Mouse (Mus musculus): Measurements from ENCODE around the gene Kcng4. TPM values are rescaled to one million over a fixed set of nuclear protein-coding genes. Genes with fewer than 3 reads are reported as not detected.
A peak's percentile ranks its signal among the peaks of the same experiment; 100 is the strongest.

Kcng4 gene
- polyA plus RNA-seq, 1 experiment from 2014 or later = 0.47 TPM

- no peak overlapping the region for H3K4me2 ChIP-seq (replicated peaks)
- H3K9me3 ChIP-seq = no peaks in the 10 kb centered on the region
- H3K4me3 ChIP-seq (replicated peaks) = no peak overlapping the region
- H3K4me1 ChIP-seq (replicated peaks) = peaks cover 5% of the 10 kb centered on the region
- 0 out of 2 replicates have a peak, but pooled peaks cover 8% of the 10 kb centered on the region for H3K27me3 ChIP-seq
- H3K9ac ChIP-seq (replicated peaks) = no peak overlapping the region
- no peak for ATAC-seq
- H3K27ac ChIP-seq = no peak overlapping the region
- H3K36me3 ChIP-seq = no peaks in the 10 kb centered on the region
- 87% methylated on average over 1 of the region's 1 CpGs for WGBS
Measured at GRCm38 (mm10) chr8:119623744-119624143, 11.7 kb downstream of the Kcng4 start.

- Histone ChIP-seq H3K27me3 (0 out of 2 replicates have a peak, but pooled peaks cover 8% of the 10 kb centered on the region), H3K9ac (replicated peaks) (no peak overlapping the region), H3K4me2 (replicated peaks) (no peak overlapping the region), H3K4me3 (replicated peaks) (no peak overlapping the region), H3K9me3 (no peaks in the 10 kb centered on the region), H3K4me1 (replicated peaks) (peaks cover 4% of the 10 kb centered on the region), H3K36me3 (no peaks in the 10 kb centered on the region), H3K27ac (no peak overlapping the region)
- ATAC-seq = no peak
- WGBS = 86% methylated on average over 8 of the region's 8 CpGs
Measured at GRCm38 (mm10) chr8:119623061-119623460, 12.4 kb downstream of the Kcng4 start.

GRCm38 (mm10) chr8:119622555-119622954, 12.9 kb downstream of the Kcng4 start:
- no peak overlapping the region for H3K4me3 ChIP-seq (replicated peaks)
- no peak overlapping the region for H3K9ac ChIP-seq (replicated peaks)
- no peak overlapping the region for H3K27ac ChIP-seq
- no peaks in the 10 kb centered on the region for H3K36me3 ChIP-seq
- H3K9me3 ChIP-seq = no peaks in the 10 kb centered on the region
- H3K27me3 ChIP-seq = 0 out of 2 replicates have a peak, but pooled peaks cover 8% of the 10 kb centered on the region
- H3K4me2 ChIP-seq (replicated peaks) = no peak overlapping the region
- WGBS = 59% methylated on average over 4 of the region's 4 CpGs
- no peak for ATAC-seq
- no peaks in the 10 kb centered on the region for H3K4me1 ChIP-seq (replicated peaks)

- Histone ChIP-seq H3K36me3 (no peaks in the 10 kb centered on the region), H3K27me3 (0 out of 2 replicates have a peak, but pooled peaks cover 7% of the 10 kb centered on the region), H3K27ac (no peak overlapping the region), H3K4me3 (replicated peaks) (no peak overlapping the region), H3K4me2 (replicated peaks) (no peak overlapping the region), H3K9me3 (no peaks in the 10 kb centered on the region), H3K9ac (replicated peaks) (no peak overlapping the region), H3K4me1 (replicated peaks) (no peaks in the 10 kb centered on the region)
- no peak for ATAC-seq
- WGBS = 87% methylated on average over 14 of the region's 14 CpGs
Measured at GRCm38 (mm10) chr8:119620848-119621465, 14.5 kb downstream of the Kcng4 start.

GRCm38 (mm10) chr8:119620116-119620840, 15.2 kb downstream of the Kcng4 start:
- Histone ChIP-seq H3K4me1 (replicated peaks) (no peaks in the 10 kb centered on the region), H3K27me3 (0 out of 2 replicates have a peak, but pooled peaks cover 5% of the 10 kb centered on the region), H3K4me2 (replicated peaks) (no peak overlapping the region), H3K4me3 (replicated peaks) (no peak overlapping the region), H3K9ac (replicated peaks) (no peak overlapping the region), H3K9me3 (no peaks in the 10 kb centered on the region), H3K36me3 (no peaks in the 10 kb centered on the region), H3K27ac (no peak overlapping the region)
- WGBS = 77% methylated on average over 6 of the region's 6 CpGs
- ATAC-seq = no peak

GRCm38 (mm10) chr8:119618887-119619286, 16.6 kb downstream of the Kcng4 start:
- ATAC-seq = no peak
- H3K9me3 ChIP-seq = no peaks in the 10 kb centered on the region
- H3K9ac ChIP-seq (replicated peaks) = no peak overlapping the region
- 76% methylated on average over 5 of the region's 5 CpGs for WGBS
- H3K4me1 ChIP-seq (replicated peaks) = no peaks in the 10 kb centered on the region
- H3K27ac ChIP-seq = no peak overlapping the region
- no peak overlapping the region for H3K4me3 ChIP-seq (replicated peaks)
- H3K4me2 ChIP-seq (replicated peaks) = no peak overlapping the region
- H3K27me3 ChIP-seq = no peaks in the 10 kb centered on the region
- no peaks in the 10 kb centered on the region for H3K36me3 ChIP-seq

GRCm38 (mm10) chr8:119617586-119617985, 17.9 kb downstream of the Kcng4 start:
- ATAC-seq = no peak
- no peak overlapping the region for H3K9ac ChIP-seq (replicated peaks)
- WGBS = 91% methylated on average over 5 of the region's 5 CpGs
- no peaks in the 10 kb centered on the region for H3K27me3 ChIP-seq
- H3K27ac ChIP-seq = no peak overlapping the region
- H3K9me3 ChIP-seq = no peaks in the 10 kb centered on the region
- H3K4me2 ChIP-seq (replicated peaks) = no peak overlapping the region
- H3K36me3 ChIP-seq = no peaks in the 10 kb centered on the region
- no peak overlapping the region for H3K4me3 ChIP-seq (replicated peaks)
- H3K4me1 ChIP-seq (replicated peaks) = no peaks in the 10 kb centered on the region

GRCm38 (mm10) chr8:119616811-119617210, 18.7 kb downstream of the Kcng4 start:
- H3K9ac ChIP-seq (replicated peaks) = no peak overlapping the region
- H3K27ac ChIP-seq = no peak overlapping the region
- no peaks in the 10 kb centered on the region for H3K27me3 ChIP-seq
- 96% methylated on average over 4 of the region's 4 CpGs for WGBS
- H3K4me3 ChIP-seq (replicated peaks) = no peak overlapping the region
- no peaks in the 10 kb centered on the region for H3K9me3 ChIP-seq
- no peaks in the 10 kb centered on the region for H3K36me3 ChIP-seq
- ATAC-seq = no peak
- H3K4me2 ChIP-seq (replicated peaks) = no peak overlapping the region
- H3K4me1 ChIP-seq (replicated peaks) = no peaks in the 10 kb centered on the region

- Histone ChIP-seq H3K4me2 (replicated peaks) (no peak overlapping the region), H3K9ac (replicated peaks) (no peak overlapping the region), H3K4me3 (replicated peaks) (no peak overlapping the region), H3K27me3 (no peaks in the 10 kb centered on the region), H3K4me1 (replicated peaks) (no peaks in the 10 kb centered on the region), H3K27ac (no peak overlapping the region), H3K9me3 (no peaks in the 10 kb centered on the region), H3K36me3 (no peaks in the 10 kb centered on the region)
- WGBS = 58% methylated on average over 7 of the region's 7 CpGs
- ATAC-seq = no peak
Measured at GRCm38 (mm10) chr8:119616358-119616757, 19.1 kb downstream of the Kcng4 start.

GRCm38 (mm10) chr8:119615096-119615495, 20.4 kb downstream of the Kcng4 start:
- no peak overlapping the region for H3K27ac ChIP-seq
- WGBS = 73% methylated on average over 14 of the region's 14 CpGs
- ATAC-seq = no peak
- no peak overlapping the region for H3K4me3 ChIP-seq (replicated peaks)
- no peaks in the 10 kb centered on the region for H3K9me3 ChIP-seq
- no peak overlapping the region for H3K9ac ChIP-seq (replicated peaks)
- no peaks in the 10 kb centered on the region for H3K36me3 ChIP-seq
- H3K4me1 ChIP-seq (replicated peaks) = 0 out of 2 replicates have a peak, but pooled peaks cover 4% of the 10 kb centered on the region
- H3K27me3 ChIP-seq = no peaks in the 10 kb centered on the region
- H3K4me2 ChIP-seq (replicated peaks) = no peak overlapping the region

- H3K4me2 ChIP-seq (replicated peaks) = no peak within 1 kb of the TSS
- 0 out of 2 replicates have a peak, but pooled peaks cover 4% of the 10 kb centered on the region for H3K4me1 ChIP-seq (replicated peaks)
- H3K9ac ChIP-seq (replicated peaks) = no peak within 1 kb of the TSS
- H3K9me3 ChIP-seq = no peaks in the 10 kb centered on the region
- WGBS = 87% methylated on average over 26 of the region's 26 CpGs
- no peaks in the 10 kb centered on the region for H3K36me3 ChIP-seq
- peak; percentile 20; the same call in 1 of the 2 replicates for ATAC-seq
- H3K27ac ChIP-seq = no peak within 1 kb of the TSS
- no peaks in the 10 kb centered on the region for H3K27me3 ChIP-seq
- H3K4me3 ChIP-seq (replicated peaks) = no peak within 1 kb of the TSS
Measured at GRCm38 (mm10) chr8:119612471-119612870, 23.0 kb downstream of the Kcng4 start, which contains the start of gene Adad2. TSS of gene Adad2 (plus strand) at chr8:119612747.

- Histone ChIP-seq H3K4me1 (replicated peaks) (peaks cover 20% of the 10 kb centered on the region), H3K9ac (replicated peaks) (no peak overlapping the region), H3K27me3 (no peaks in the 10 kb centered on the region), H3K27ac (no peak overlapping the region), H3K9me3 (no peaks in the 10 kb centered on the region), H3K4me2 (replicated peaks) (no peak overlapping the region), H3K4me3 (replicated peaks) (no peak overlapping the region), H3K36me3 (peaks cover 18% of the 10 kb centered on the region)
- WGBS = 86% methylated on average over 2 of the region's 2 CpGs
- ATAC-seq = no peak
Measured at GRCm38 (mm10) chr8:119606224-119606623, 29.3 kb downstream of the Kcng4 start.
